Mouse (Mus musculus): ENCODE measurements around the gene Lrig3. TPM values are rescaled to one million over a fixed set of nuclear protein-coding genes. Genes with fewer than 3 reads are reported as not detected.

The Lrig3 gene
- total RNA-seq (2014; rRNA removed) (12.7 and 16.3 TPM in 2 replicates), polyA plus RNA-seq (2015; fragmentation: Nextera tagmentation; extraction: Ambion mirVana) (3.7 and 4.8 TPM in 2 replicates)

DNA sequence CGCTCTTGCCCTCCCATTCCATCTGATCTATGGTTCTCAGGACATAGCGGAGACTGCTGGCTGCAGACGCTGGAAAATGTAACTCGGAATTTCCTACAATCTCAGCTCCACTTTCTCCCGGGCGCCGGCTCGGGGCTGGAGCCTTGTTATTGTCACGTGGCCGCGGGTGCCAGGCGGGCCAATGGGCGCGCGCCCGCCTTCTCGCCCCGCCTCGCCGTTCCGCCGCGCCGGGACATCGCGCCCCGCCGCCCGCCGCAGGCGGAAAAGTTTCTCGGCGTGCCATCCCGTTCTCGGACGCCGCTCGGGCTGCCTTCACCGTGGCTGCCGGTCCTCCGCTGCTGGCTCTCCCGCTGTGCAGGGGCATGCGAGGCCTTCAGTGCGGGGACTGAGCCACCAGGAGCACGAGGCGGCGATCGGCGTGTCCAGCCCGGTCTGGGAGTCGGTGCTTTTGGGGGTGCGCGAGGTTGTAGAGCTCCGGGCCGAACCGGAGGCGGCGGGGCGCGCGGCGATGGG lies at the start of gene Lrig3:
Gene Lrig3 (plus strand): TSS at position 201 of the 513 bp plus-strand sequence.
- no peaks in the 10 kb centered on the region for H3K36me3 ChIP-seq (ENCODE audit: insufficient read depth, low read length)
- DNase-seq (ENCODE audit: low spot score) (peak; percentile 89), ATAC-seq (peak; percentile 87)
- TF ChIP-seq CTCF (IDR thresholded peaks at IDR 0.05; ENCODE audit: low read depth) = no peak
- peak within 1 kb of the TSS; percentile 95 for H3K4me2 ChIP-seq (ENCODE audit: low read depth, low read length)
- no peaks in the 10 kb centered on the region for H3K27me3 ChIP-seq (ENCODE audit: insufficient read depth, low read length)
- H3K27ac ChIP-seq = peak within 1 kb of the TSS; percentile 84
- peak within 1 kb of the TSS; percentile 85 for H3K4me3 ChIP-seq (ENCODE audit: low read length)
- no peaks in the 10 kb centered on the region for H3K4me1 ChIP-seq (ENCODE audit: insufficient read depth, low read length)
- under 1% methylated on average over 61 of the region's 62 CpGs for WGBS
- no peaks in the 10 kb centered on the region for H3K9me3 ChIP-seq (ENCODE audit: low read length)
- H3K9ac ChIP-seq (replicated peaks; ENCODE audit: low read length) = peak within 1 kb of the TSS; percentile 65

DNA sequence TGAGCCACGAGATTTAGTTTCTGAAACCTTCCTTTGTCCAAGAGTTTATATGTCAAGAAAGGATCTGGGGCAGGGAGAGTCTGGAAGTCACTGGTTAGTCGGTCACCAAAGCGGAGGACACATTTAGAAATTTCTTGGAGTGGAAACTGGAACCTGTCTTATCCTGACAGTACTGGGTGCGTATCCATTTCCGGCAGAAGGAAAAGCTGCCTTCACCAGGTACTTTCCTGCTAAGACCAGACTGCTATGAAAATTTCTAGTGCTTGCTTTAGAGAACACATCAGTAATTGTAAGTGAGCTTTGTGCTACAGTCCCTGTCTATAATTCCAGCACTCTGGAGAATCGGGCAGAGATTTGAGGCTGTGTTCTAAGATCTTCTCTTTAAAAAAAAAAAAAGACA lies 49.2 kb upstream of the Lrig3 start:
- 46% methylated on average over 6 of the region's 6 CpGs for WGBS
- H3K4me3 ChIP-seq (ENCODE audit: low read length) = no peak overlapping the region
- no peak overlapping the region for H3K27ac ChIP-seq
- DNase-seq (ENCODE audit: low spot score) (peak; percentile 12), ATAC-seq (no peak)
- H3K36me3 ChIP-seq (ENCODE audit: insufficient read depth, low read length) = no peaks in the 10 kb centered on the region
- no peak for TF ChIP-seq CTCF (IDR thresholded peaks at IDR 0.05; ENCODE audit: low read depth)
- no peaks in the 10 kb centered on the region for H3K9me3 ChIP-seq (ENCODE audit: low read length)
- no peak overlapping the region for H3K4me2 ChIP-seq (ENCODE audit: low read depth, low read length)
- H3K27me3 ChIP-seq (ENCODE audit: insufficient read depth, low read length) = no peaks in the 10 kb centered on the region
- no peak overlapping the region for H3K9ac ChIP-seq (replicated peaks; ENCODE audit: low read length)
- no peaks in the 10 kb centered on the region for H3K4me1 ChIP-seq (ENCODE audit: insufficient read depth, low read length)

DNA sequence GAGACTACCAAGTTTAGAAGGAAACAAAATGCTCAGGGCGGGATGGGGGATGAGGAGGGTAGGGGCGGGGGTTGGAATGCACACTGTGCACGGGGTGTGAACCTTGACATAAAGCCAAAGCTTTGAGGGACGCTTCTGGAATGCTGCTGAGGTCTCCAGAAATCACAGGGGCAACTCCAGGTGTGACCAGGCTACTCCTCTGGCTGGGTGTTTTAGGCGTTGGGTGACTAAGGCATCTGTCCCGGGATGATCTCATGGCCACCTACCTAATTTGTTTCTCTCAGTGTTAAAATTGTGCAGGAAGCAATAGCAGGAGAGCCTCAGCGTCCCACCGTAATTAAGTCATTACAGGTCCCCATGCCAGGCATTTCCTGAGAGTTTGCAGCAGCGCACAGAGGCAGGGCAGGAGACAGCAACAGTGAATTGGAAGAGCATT lies 48.5 kb upstream of the Lrig3 start:
- DNase-seq (ENCODE audit: low spot score) = peak; percentile 9
- H3K27me3 ChIP-seq (ENCODE audit: insufficient read depth, low read length) = no peaks in the 10 kb centered on the region
- no peak overlapping the region for H3K4me3 ChIP-seq (ENCODE audit: low read length)
- no peak overlapping the region for H3K27ac ChIP-seq
- no peak for ATAC-seq
- no peaks in the 10 kb centered on the region for H3K36me3 ChIP-seq (ENCODE audit: insufficient read depth, low read length)
- H3K9ac ChIP-seq (replicated peaks; ENCODE audit: low read length) = no peak overlapping the region
- TF ChIP-seq CTCF (IDR thresholded peaks at IDR 0.05; ENCODE audit: low read depth) = no peak
- no peaks in the 10 kb centered on the region for H3K9me3 ChIP-seq (ENCODE audit: low read length)
- H3K4me1 ChIP-seq (ENCODE audit: insufficient read depth, low read length) = no peaks in the 10 kb centered on the region
- peak overlapping the region; percentile 44 for H3K4me2 ChIP-seq (ENCODE audit: low read depth, low read length)
- 13% methylated on average over 9 of the region's 9 CpGs for WGBS

DNA sequence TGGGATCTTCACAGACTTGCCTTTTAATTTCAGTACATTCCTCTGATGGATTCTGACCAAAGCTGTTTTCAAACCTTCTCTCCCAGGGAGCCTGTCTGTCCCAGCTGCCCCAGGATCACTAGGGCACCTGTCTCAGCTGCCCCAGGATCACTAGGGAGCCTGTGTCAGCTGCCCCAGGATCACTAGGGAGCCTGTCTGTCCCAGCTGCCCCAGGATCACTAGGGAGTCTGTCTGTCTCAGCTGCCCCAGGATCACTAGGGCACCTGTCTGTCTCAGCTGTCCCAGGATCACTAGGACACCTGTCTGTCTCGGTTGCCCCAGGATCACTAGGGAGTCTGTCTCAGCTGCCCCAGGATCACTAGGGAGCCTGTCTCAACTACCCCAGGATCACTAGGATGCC lies 47.0 kb upstream of the Lrig3 start:
- DNase-seq (ENCODE audit: low spot score) = no peak
- Histone ChIP-seq H3K27ac (no peak overlapping the region), H3K4me3 (ENCODE audit: low read length) (no peak overlapping the region), H3K9me3 (ENCODE audit: low read length) (no peaks in the 10 kb centered on the region), H3K9ac (replicated peaks; ENCODE audit: low read length) (no peak overlapping the region), H3K36me3 (ENCODE audit: insufficient read depth, low read length) (no peaks in the 10 kb centered on the region), H3K27me3 (ENCODE audit: insufficient read depth, low read length) (no peaks in the 10 kb centered on the region), H3K4me2 (ENCODE audit: low read depth, low read length) (no peak overlapping the region), H3K4me1 (ENCODE audit: insufficient read depth, low read length) (no peaks in the 10 kb centered on the region)
- ATAC-seq = no peak
- no peak for TF ChIP-seq CTCF (IDR thresholded peaks at IDR 0.05; ENCODE audit: low read depth)
- 77% methylated on average over 1 of the region's 1 CpGs for WGBS

DNA sequence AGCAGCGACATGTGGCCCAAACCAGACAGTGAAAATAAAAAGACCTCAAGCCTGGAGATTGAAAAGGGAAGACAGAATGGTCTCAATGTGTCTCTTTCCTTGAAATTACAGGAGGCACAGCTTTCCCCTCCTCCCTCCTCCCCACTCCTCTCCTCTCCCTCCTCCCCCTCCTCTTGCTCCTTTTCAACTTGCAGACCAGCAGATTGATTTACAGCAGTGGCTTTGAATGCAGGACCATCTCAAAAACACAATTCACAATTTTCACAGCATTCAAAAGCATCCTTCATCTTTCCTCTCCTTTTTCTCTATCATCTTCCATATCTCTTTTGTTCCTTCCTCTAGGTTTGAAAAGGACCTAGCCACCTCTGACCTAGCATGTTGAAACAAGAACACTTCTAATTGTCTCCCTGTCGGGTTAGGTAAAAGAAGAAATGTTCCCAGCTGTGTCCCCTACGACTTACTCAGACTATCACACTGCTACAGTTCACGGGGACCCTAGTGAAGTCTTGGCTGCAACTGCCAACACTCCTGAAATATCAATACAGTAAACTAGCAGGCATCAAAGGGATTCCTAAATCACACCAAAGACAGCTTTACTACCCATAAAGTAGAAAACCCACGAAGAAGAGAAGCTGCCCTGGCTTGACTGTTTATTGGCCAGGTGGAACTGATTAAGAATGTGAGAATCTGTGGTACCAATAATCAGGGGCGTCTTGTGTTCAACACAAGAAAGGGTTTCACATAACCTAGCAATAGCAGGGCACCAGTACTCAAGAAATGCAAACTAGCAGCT lies 44.1 kb upstream of the Lrig3 start:
- H3K4me2 ChIP-seq (ENCODE audit: low read depth, low read length) = no peak overlapping the region
- H3K9ac ChIP-seq (replicated peaks; ENCODE audit: low read length) = no peak overlapping the region
- no peaks in the 10 kb centered on the region for H3K27me3 ChIP-seq (ENCODE audit: insufficient read depth, low read length)
- no peaks in the 10 kb centered on the region for H3K9me3 ChIP-seq (ENCODE audit: low read length)
- DNase-seq (ENCODE audit: low spot score) (no peak), ATAC-seq (no peak)
- WGBS = 31% methylated on average over 6 of the region's 6 CpGs
- no peak for TF ChIP-seq CTCF (IDR thresholded peaks at IDR 0.05; ENCODE audit: low read depth)
- no peaks in the 10 kb centered on the region for H3K36me3 ChIP-seq (ENCODE audit: insufficient read depth, low read length)
- H3K4me1 ChIP-seq (ENCODE audit: insufficient read depth, low read length) = no peaks in the 10 kb centered on the region
- H3K4me3 ChIP-seq (ENCODE audit: low read length) = no peak overlapping the region
- no peak overlapping the region for H3K27ac ChIP-seq

DNA sequence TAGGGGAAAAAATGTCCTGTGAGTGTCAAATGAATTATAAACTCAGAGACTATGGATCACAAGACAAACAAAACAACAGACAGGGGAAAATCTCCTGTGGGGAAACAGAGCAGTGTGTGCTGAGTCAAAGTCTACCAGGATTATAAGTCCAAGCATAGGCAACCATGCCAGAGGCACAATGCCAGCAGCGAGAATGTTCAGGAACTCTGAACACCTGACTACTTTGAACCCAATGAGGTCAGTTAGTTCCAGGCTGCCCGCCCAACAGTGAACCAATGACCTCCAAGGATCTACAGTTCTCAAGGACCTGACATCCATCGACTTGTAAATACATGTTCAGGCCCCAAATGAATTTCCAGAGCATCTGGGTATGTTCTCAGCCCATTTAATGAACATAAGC lies 36.0 kb upstream of the Lrig3 start:
- Histone ChIP-seq H3K27me3 (ENCODE audit: insufficient read depth, low read length) (no peaks in the 10 kb centered on the region), H3K36me3 (ENCODE audit: insufficient read depth, low read length) (no peaks in the 10 kb centered on the region), H3K27ac (no peak overlapping the region), H3K4me2 (ENCODE audit: low read depth, low read length) (no peak overlapping the region), H3K9me3 (ENCODE audit: low read length) (no peaks in the 10 kb centered on the region), H3K9ac (replicated peaks; ENCODE audit: low read length) (no peak overlapping the region), H3K4me3 (ENCODE audit: low read length) (no peak overlapping the region), H3K4me1 (ENCODE audit: insufficient read depth, low read length) (no peaks in the 10 kb centered on the region)
- no peak for TF ChIP-seq CTCF (IDR thresholded peaks at IDR 0.05; ENCODE audit: low read depth)
- 79% methylated on average over 3 of the region's 3 CpGs for WGBS
- DNase-seq (ENCODE audit: low spot score) (no peak), ATAC-seq (no peak)

DNA sequence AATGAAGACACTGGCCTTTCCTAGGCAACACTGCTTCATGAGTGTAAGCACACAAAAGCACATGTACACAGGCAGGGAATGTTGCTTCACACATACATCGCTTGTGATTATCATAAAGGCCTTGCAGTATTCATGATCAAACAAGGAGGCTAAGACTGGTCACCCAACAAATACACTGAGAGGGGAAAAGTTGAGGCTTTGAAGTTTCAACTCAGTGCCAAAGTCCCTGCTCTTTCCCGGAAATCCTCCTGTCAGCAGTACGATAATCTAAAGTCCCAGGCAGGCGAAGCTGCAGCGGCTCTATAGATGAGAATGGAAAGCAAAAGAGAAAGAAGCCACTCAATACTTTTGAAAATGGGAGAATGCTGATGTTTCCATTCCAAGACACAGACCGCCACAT lies 32.6 kb upstream of the Lrig3 start:
- no peak overlapping the region for H3K9ac ChIP-seq (replicated peaks; ENCODE audit: low read length)
- H3K4me1 ChIP-seq (ENCODE audit: insufficient read depth, low read length) = no peaks in the 10 kb centered on the region
- DNase-seq (ENCODE audit: low spot score) = no peak
- no peaks in the 10 kb centered on the region for H3K27me3 ChIP-seq (ENCODE audit: insufficient read depth, low read length)
- H3K27ac ChIP-seq = no peak overlapping the region
- H3K36me3 ChIP-seq (ENCODE audit: insufficient read depth, low read length) = no peaks in the 10 kb centered on the region
- no peak overlapping the region for H3K4me2 ChIP-seq (ENCODE audit: low read depth, low read length)
- H3K9me3 ChIP-seq (ENCODE audit: low read length) = no peaks in the 10 kb centered on the region
- WGBS = 87% methylated on average over 6 of the region's 6 CpGs
- H3K4me3 ChIP-seq (ENCODE audit: low read length) = no peak overlapping the region
- ATAC-seq = no peak
- TF ChIP-seq CTCF (IDR thresholded peaks at IDR 0.05; ENCODE audit: low read depth) = no peak
